Mouse (Mus musculus) embryonic fibroblast, embryonic 13.5 days (primary cell): Measurements from ENCODE around the gene Olfr1258. TPM values are rescaled to one million over a fixed set of nuclear protein-coding genes. Genes with fewer than 3 reads are reported as not detected.
"Not testable (repeated sequence)": the region's sequence is repeated elsewhere in the genome, so short reads cannot be mapped to it uniquely, and the experiment has no call there.

Experiments
- H3K27ac ChIP-seq: 2 replicates; pipeline ENCODE4 v1.5.1; 2012; ENCODE audit warnings: low read length, control low read depth, inconsistent platforms; ENCODE audit not compliant: insufficient read depth
- H3K4me1 ChIP-seq: 2 replicates; pipeline ENCODE4 v1.6.1; 2011; ENCODE audit warnings: low read length; ENCODE audit not compliant: control insufficient read depth, insufficient read depth
- H3K4me3 ChIP-seq: 2 replicates; pipeline ENCODE4 v1.5.1; 2011; ENCODE audit warnings: mild to moderate bottlenecking, control low read depth, low read length; ENCODE audit not compliant: insufficient read depth
- CTCF ChIP-seq: IDR thresholded peaks from 2 replicates; pipeline ENCODE4 v1.5.1; 2011; ENCODE audit warnings: mild to moderate bottlenecking, control low read depth, low read length, moderate library complexity, borderline replicate concordance; ENCODE audit not compliant: insufficient read depth
- POLR2A ChIP-seq: IDR thresholded peaks from 2 replicates; pipeline ENCODE4 v1.6.1; 2011; ENCODE audit warnings: low read depth, mild to moderate bottlenecking, control low read depth, low read length, moderate library complexity
- polyA plus RNA-seq: library from polyadenylated mRNA; stranded (reverse); fragments of >200 nt; gene quantifications from 2 replicates; pipeline ENCODE4 v1.2.4, GENCODE M21; 2011; ENCODE audit warnings: low read depth; ENCODE audit not compliant: missing spikeins, insufficient read length

The Olfr1258 gene
- polyA plus RNA-seq = not detected in 2 replicates

DNA sequence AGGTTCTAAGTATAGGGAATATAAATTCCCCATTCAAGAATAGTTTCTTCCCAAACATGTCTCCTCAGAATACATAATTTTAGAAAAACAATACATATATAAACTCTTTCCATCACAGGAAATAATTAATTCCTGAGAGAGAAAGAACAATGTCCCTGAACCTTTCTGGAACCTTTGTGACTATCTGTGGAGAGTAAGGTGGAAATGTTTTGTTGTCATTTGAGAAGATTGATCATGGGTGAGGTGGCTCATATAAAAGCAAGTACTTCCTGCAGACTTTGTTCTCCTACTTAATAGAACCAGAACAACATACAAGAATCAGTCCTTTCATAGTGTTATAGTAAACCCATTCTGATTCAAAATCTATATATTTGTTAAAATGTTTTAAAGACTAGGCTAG is at the start of gene Olfr1258:
Gene Olfr1258, plus strand, starts transcription at position 301 of the 400 bp plus-strand sequence.
- H3K27ac ChIP-seq = no peak within 1 kb of the TSS
- no peak for TF ChIP-seq POLR2A
- no peak for TF ChIP-seq CTCF
- no peak within 1 kb of the TSS for H3K4me3 ChIP-seq
- H3K4me1 ChIP-seq = no peaks in the 10 kb centered on the region

- H3K4me3 ChIP-seq = no peak within 1 kb of the TSS
- no peak within 1 kb of the TSS for H3K27ac ChIP-seq
- TF ChIP-seq CTCF (no peak), POLR2A (no peak)
- no peaks in the 10 kb centered on the region for H3K4me1 ChIP-seq
Measured at GRCm38 (mm10) chr2:89878137-89878536, 49.0 kb upstream of the Olfr1258 start, which contains the start of gene Olfr1257. Olfr1257 (plus strand) TSS chr2:89878437.

GRCm38 (mm10) chr2:89912616-89913015 is 14.5 kb upstream of the Olfr1258 start:
- H3K4me3 ChIP-seq, H3K4me1 ChIP-seq, H3K27ac ChIP-seq: not testable (repeated sequence)

GRCm38 (mm10) chr2:89948564-89948963 is 21.5 kb downstream of the Olfr1258 start, which contains the start of gene Olfr1259:
Olfr1259 (minus strand) TSS chr2:89948664.
- H3K27ac ChIP-seq = no peak within 1 kb of the TSS
- no peaks in the 10 kb centered on the region for H3K4me1 ChIP-seq
- H3K4me3 ChIP-seq = no peak within 1 kb of the TSS
- TF ChIP-seq POLR2A = no peak
- no peak for TF ChIP-seq CTCF

- TF ChIP-seq POLR2A (no peak), CTCF (no peak)
- Histone ChIP-seq H3K4me1 (no peaks in the 10 kb centered on the region), H3K27ac (no peak within 1 kb of the TSS), H3K4me3 (no peak within 1 kb of the TSS)
Measured at GRCm38 (mm10) chr2:89974184-89974583, 47.1 kb downstream of the Olfr1258 start, which contains the start of gene Olfr1260. Olfr1260 (plus strand) TSS chr2:89974340.

- TF ChIP-seq POLR2A (no peak), CTCF (no peak)
- no peaks in the 10 kb centered on the region for H3K4me1 ChIP-seq
- H3K27ac ChIP-seq = no peak overlapping the region
- H3K4me3 ChIP-seq = no peak overlapping the region
Measured at GRCm38 (mm10) chr2:89977709-89978108, 50.6 kb downstream of the Olfr1258 start.

Other genes with a start within 250 kb of the Olfr1258 start
- not detected in 2 replicates for gene Olfr1252, start 202.3 kb upstream of the Olfr1258 start, polyA plus RNA-seq
- not detected in 2 replicates for gene Olfr1253, start 170.2 kb upstream of the Olfr1258 start, polyA plus RNA-seq
- gene Olfr1254, start 133.7 kb upstream of the Olfr1258 start, polyA plus RNA-seq = not detected in 2 replicates
- not detected in 2 replicates for gene Olfr1255, start 115.3 kb upstream of the Olfr1258 start, polyA plus RNA-seq
- not detected in 2 replicates for gene Olfr1256, start 85.8 kb upstream of the Olfr1258 start, polyA plus RNA-seq
- not detected in 2 replicates for gene Olfr48, start 79.1 kb upstream of the Olfr1258 start, polyA plus RNA-seq
- gene Olfr1257, start 48.9 kb upstream of the Olfr1258 start, polyA plus RNA-seq = not detected in 2 replicates
- gene Olfr1259, start 21.4 kb downstream of the Olfr1258 start, polyA plus RNA-seq = not detected in 2 replicates
- not detected in 2 replicates for gene Olfr1260, start 47.0 kb downstream of the Olfr1258 start, polyA plus RNA-seq
- not detected in 2 replicates for gene Olfr1261, start 63.9 kb downstream of the Olfr1258 start, polyA plus RNA-seq
- not detected in 2 replicates for gene Olfr1262, start 72.8 kb downstream of the Olfr1258 start, polyA plus RNA-seq
- not detected in 2 replicates for gene Olfr1263, start 84.8 kb downstream of the Olfr1258 start, polyA plus RNA-seq
- gene Olfr1264, start 98.3 kb downstream of the Olfr1258 start, polyA plus RNA-seq = not detected in 2 replicates
- gene Olfr1265, start 108.0 kb downstream of the Olfr1258 start, polyA plus RNA-seq = not detected in 2 replicates
- gene Olfr140, start 136.3 kb downstream of the Olfr1258 start, polyA plus RNA-seq = not detected in 2 replicates
- gene Olfr1269, start 194.1 kb downstream of the Olfr1258 start, polyA plus RNA-seq = not detected in 2 replicates
- gene Olfr32, start 215.0 kb downstream of the Olfr1258 start, polyA plus RNA-seq = not detected in 2 replicates
- not detected in 2 replicates for gene Olfr1270, start 225.8 kb downstream of the Olfr1258 start, polyA plus RNA-seq